In the genomic region with DNA sequence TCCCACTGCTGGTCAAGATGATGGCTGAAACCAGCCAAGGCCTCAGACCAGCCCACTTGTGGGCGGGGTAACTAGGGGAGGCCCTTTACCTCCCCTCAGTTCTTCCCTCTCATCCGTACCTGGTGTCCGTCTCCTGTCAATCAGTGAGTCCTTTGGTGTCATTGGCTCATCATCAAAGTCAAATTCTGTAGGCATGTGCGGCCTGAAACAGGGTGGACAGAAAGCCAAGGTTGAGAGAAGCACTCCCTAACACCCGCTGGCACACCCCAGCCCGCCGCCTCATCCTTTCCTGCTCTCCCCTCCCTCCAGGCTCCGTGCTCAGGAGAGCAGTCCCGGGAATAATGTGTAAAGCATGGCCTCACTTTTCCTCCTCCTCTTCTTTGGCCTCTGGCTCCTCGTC, we compare ENCODE assay signal across 8 mouse cellular contexts. TPM values are rescaled to one million over a fixed set of nuclear protein-coding genes. Genes with fewer than 3 reads are reported as not detected.
DNase-seq lines count a peak whose midpoint lies in the region; ATAC-seq and TF ChIP-seq lines count a peak whose summit lies in the region.

No protein-coding gene starts in this region.

- no peaks in the 10 kb centered on the region for H3K27me3 ChIP-seq in thymus, adult 2 months (ENCODE audit: control insufficient read depth, insufficient read depth, low read length)
- H3K27me3 ChIP-seq in limb, embryonic 12.5 days, result no peaks in the 10 kb centered on the region
- H3K27me3 ChIP-seq in midbrain, embryonic 12.5 days, result no peaks in the 10 kb centered on the region

- WGBS in thymus, adult 2 months, result 12% methylated on average over 10 of the region's 10 CpGs
- under 1% methylated on average over 10 of the region's 10 CpGs for WGBS in limb, embryonic 12.5 days
- 2% methylated on average over 10 of the region's 10 CpGs for WGBS in midbrain, embryonic 12.5 days

- H3K9ac ChIP-seq in limb, embryonic 12.5 days (replicated peaks), result peak overlapping the region; percentile 89
- H3K9ac ChIP-seq in midbrain, embryonic 12.5 days (replicated peaks), result peak overlapping the region; percentile 92

- DNase-seq in thymus, adult 2 months, result no peak
- no peak for DNase-seq in thymus, postnatal 4 days
- DNase-seq in embryo, embryonic 10 days (ENCODE audit: low spot score), result peak; percentile 75
- DNase-seq in heart, postnatal 4 days, result peak; percentile 43
- no peak for DNase-seq in left cerebral cortex, adult 18-20 months (ENCODE audit: low spot score in 2 of 2)
- DNase-seq in layer of hippocampus, postnatal 14 days (ENCODE audit: low spot score in 2 of 2), result no peak

- H3K4me3 ChIP-seq in thymus, adult 2 months (ENCODE audit: control insufficient read depth, insufficient read depth, low read length), result peak overlapping the region; percentile 85
- peak overlapping the region; percentile 68 for H3K4me3 ChIP-seq in limb, embryonic 12.5 days (replicated peaks)
- peak overlapping the region; percentile 74 for H3K4me3 ChIP-seq in midbrain, embryonic 12.5 days

- no peaks in the 10 kb centered on the region for H3K36me3 ChIP-seq in thymus, adult 2 months (ENCODE audit: control insufficient read depth, insufficient read depth, low read length)
- H3K36me3 ChIP-seq in limb, embryonic 12.5 days, result peaks cover 42% of the 10 kb centered on the region
- peaks cover 39% of the 10 kb centered on the region for H3K36me3 ChIP-seq in midbrain, embryonic 12.5 days

- TF ChIP-seq POLR2A in thymus, adult 2 months (IDR thresholded peaks at IDR 0.05; ENCODE audit: control insufficient read depth, extremely low read depth, insufficient read depth, low read length, poor library complexity), result no peak

- peak overlapping the region; percentile 92 for H3K4me2 ChIP-seq in limb, embryonic 12.5 days
- H3K4me2 ChIP-seq in midbrain, embryonic 12.5 days (replicated peaks), result peak overlapping the region; percentile 91

- peak overlapping the region; percentile 32 for H3K27ac ChIP-seq in thymus, adult 2 months (ENCODE audit: control insufficient read depth, insufficient read depth, low read length)
- peak overlapping the region; percentile 97 for H3K27ac ChIP-seq in limb, embryonic 12.5 days
- peak overlapping the region; percentile 95 for H3K27ac ChIP-seq in midbrain, embryonic 12.5 days (replicated peaks)

- ATAC-seq in limb, embryonic 12.5 days (ENCODE audit: insufficient number of reproducible peaks, insufficient read depth, low FRiP score, low TSS enrichment, low read depth), result no peak
- peak; percentile 27 for ATAC-seq in midbrain, embryonic 12.5 days (ENCODE audit: low FRiP score, low read depth)

- no peak for TF ChIP-seq CTCF in thymus, adult 2 months (IDR thresholded peaks at IDR 0.05; ENCODE audit: borderline replicate concordance, control insufficient read depth, extremely low read depth, insufficient read depth, low read length, poor library complexity)

- peaks cover 58% of the 10 kb centered on the region for H3K4me1 ChIP-seq in thymus, adult 2 months (replicated peaks; ENCODE audit: control insufficient read depth, insufficient read depth, low read length)
- peaks cover 58% of the 10 kb centered on the region for H3K4me1 ChIP-seq in limb, embryonic 12.5 days (replicated peaks)
- H3K4me1 ChIP-seq in midbrain, embryonic 12.5 days, result peaks cover 62% of the 10 kb centered on the region

- no peaks in the 10 kb centered on the region for H3K9me3 ChIP-seq in limb, embryonic 12.5 days
- H3K9me3 ChIP-seq in midbrain, embryonic 12.5 days, result no peaks in the 10 kb centered on the region

RNA-seq across cellular contexts. Expression of a gene that starts 0.2 kb away (rescaled TPM):
- 5.4 and 6.2 TPM in 2 replicates for polyA plus RNA-seq in thymus, adult 2 months (2012; rRNA removed)
- total RNA-seq in heart, postnatal 4 days (2021), result 1 to 10 TPM; 1.2 to 1.9 TPM
- 0.42 and 0.59 TPM in 2 replicates for polyA plus RNA-seq in limb, embryonic 12.5 days (2016; fragmentation: Nextera tagmentation; extraction: Ambion mirVana)
- 0.32 and 0.39 TPM in 2 replicates for polyA plus RNA-seq in midbrain, embryonic 12.5 days (2016; fragmentation: Nextera tagmentation; extraction: Ambion mirVana)
- total RNA-seq in left cerebral cortex, adult 18-20 months (2021), result not detected
- 1 to 10 TPM in 1 of 2 experiments, not detected in 1; 2.0 TPM for total RNA-seq in layer of hippocampus, postnatal 14 days (2021)

RNA-seq across cellular contexts. Expression of a gene that starts 1.1 kb away (rescaled TPM):
- 11.9 and 12.7 TPM in 2 replicates for polyA plus RNA-seq in thymus, adult 2 months (2012; rRNA removed)
- total RNA-seq in heart, postnatal 4 days (2021), result 10 to 100 TPM; 10.4 to 14.8 TPM
- 33.0 and 34.4 TPM in 2 replicates for polyA plus RNA-seq in limb, embryonic 12.5 days (2016; fragmentation: Nextera tagmentation; extraction: Ambion mirVana)
- polyA plus RNA-seq in midbrain, embryonic 12.5 days (2016; fragmentation: Nextera tagmentation; extraction: Ambion mirVana), result 53.1 and 65.0 TPM in 2 replicates
- 10 to 100 TPM; 18.7 to 35.6 TPM for total RNA-seq in left cerebral cortex, adult 18-20 months (2021)
- 10 to 100 TPM; 21.2 to 27.3 TPM for total RNA-seq in layer of hippocampus, postnatal 14 days (2021)

RNA-seq across cellular contexts. Expression of a gene that starts 1.7 kb away (rescaled TPM):
- 42.5 and 64.9 TPM in 2 replicates for polyA plus RNA-seq in thymus, adult 2 months (2012; rRNA removed)
- total RNA-seq in heart, postnatal 4 days (2021), result 10 to 100 TPM; 27.2 to 28.4 TPM
- polyA plus RNA-seq in limb, embryonic 12.5 days (2016; fragmentation: Nextera tagmentation; extraction: Ambion mirVana), result 4.1 and 4.6 TPM in 2 replicates
- 5.0 and 5.8 TPM in 2 replicates for polyA plus RNA-seq in midbrain, embryonic 12.5 days (2016; fragmentation: Nextera tagmentation; extraction: Ambion mirVana)
- 1 to 10 TPM; 8.6 to 9.5 TPM for total RNA-seq in left cerebral cortex, adult 18-20 months (2021)
- 1 to 10 TPM; 5.8 to 6.3 TPM for total RNA-seq in layer of hippocampus, postnatal 14 days (2021)

RNA-seq across cellular contexts. Expression of a gene that starts 4.8 kb away (rescaled TPM):
- polyA plus RNA-seq in thymus, adult 2 months (2012; rRNA removed), result 103 and 113 TPM in 2 replicates
- 10 to 100 TPM; 10.0 to 18.2 TPM for total RNA-seq in heart, postnatal 4 days (2021)
- polyA plus RNA-seq in limb, embryonic 12.5 days (2016; fragmentation: Nextera tagmentation; extraction: Ambion mirVana), result 73.7 and 81.2 TPM in 2 replicates
- polyA plus RNA-seq in midbrain, embryonic 12.5 days (2016; fragmentation: Nextera tagmentation; extraction: Ambion mirVana), result 56.8 and 66.8 TPM in 2 replicates
- total RNA-seq in left cerebral cortex, adult 18-20 months (2021), result 10 to 100 TPM; 45.7 to 55.3 TPM
- 10 to 100 TPM; 34.0 to 35.5 TPM for total RNA-seq in layer of hippocampus, postnatal 14 days (2021)

RNA-seq across cellular contexts. Expression of a gene that starts 4.9 kb away (rescaled TPM):
- polyA plus RNA-seq in thymus, adult 2 months (2012; rRNA removed), result 49.7 and 53.1 TPM in 2 replicates
- 1 to 10 TPM; 1.6 to 2.0 TPM for total RNA-seq in heart, postnatal 4 days (2021)
- polyA plus RNA-seq in limb, embryonic 12.5 days (2016; fragmentation: Nextera tagmentation; extraction: Ambion mirVana), result 3.1 and 6.4 TPM in 2 replicates
- polyA plus RNA-seq in midbrain, embryonic 12.5 days (2016; fragmentation: Nextera tagmentation; extraction: Ambion mirVana), result 4.3 and 5.5 TPM in 2 replicates
- 100 to 1,000 TPM; 202 to 211 TPM for total RNA-seq in left cerebral cortex, adult 18-20 months (2021)
- 100 to 1,000 TPM; 184 to 201 TPM for total RNA-seq in layer of hippocampus, postnatal 14 days (2021)

Comparison
In these comparisons a context has a peak if more than half of its experiments do, and no peak if none do; other contexts are left out.
1. DNase-seq: peak in embryo, embryonic 10 days (single experiment) and heart, postnatal 4 days (single experiment); none in thymus, adult 2 months (single experiment), thymus, postnatal 4 days (single experiment), left cerebral cortex, adult 18-20 months (0 of 2) and layer of hippocampus, postnatal 14 days (0 of 2).
2. H3K27ac ChIP-seq: peak in every context shown above with its lines; median percentile 97 in limb, embryonic 12.5 days; 95 in midbrain, embryonic 12.5 days; 32 in thymus, adult 2 months.
3. Peak in every context shown above with its lines, with median percentiles within 50 percentile points of each other: H3K4me3 ChIP-seq.